Mouse (Mus musculus): ENCODE results near the gene Sh2d3c. TPM values are rescaled to one million over a fixed set of nuclear protein-coding genes. Genes with fewer than 3 reads are reported as not detected.

Sh2d3c gene
- polyA plus RNA-seq, 1 experiment from 2014 or later: 8.3 TPM

DNA sequence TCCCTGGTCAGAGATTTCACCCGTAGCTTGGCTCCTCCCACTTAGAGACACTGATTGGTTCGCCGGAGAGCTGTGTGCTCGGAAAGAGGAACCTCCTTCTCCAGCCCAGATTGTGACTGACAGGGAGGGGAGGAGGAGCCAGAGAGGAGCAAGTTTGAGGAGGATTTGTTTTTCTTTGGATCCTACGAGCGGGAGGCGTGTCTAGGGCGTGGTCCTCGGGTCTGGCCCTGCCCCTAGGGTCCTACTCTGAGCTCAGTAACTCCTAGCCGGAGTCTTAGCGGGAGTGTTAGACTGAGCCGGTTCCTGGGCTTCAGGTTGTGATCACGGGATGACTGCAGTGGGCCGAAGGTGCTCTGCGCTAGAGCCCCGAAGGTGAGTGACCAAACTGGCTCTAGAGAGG, 6.6 kb downstream of the Sh2d3c start:
- TF ChIP-seq EP300 (IDR thresholded peaks at IDR 0.05; ENCODE audit: low read depth) (no peak), CTCF (IDR thresholded peaks at IDR 0.05; ENCODE audit: low read depth) (no peak)
- H3K27me3 ChIP-seq (ENCODE audit: insufficient read depth, low read length): no peaks in the 10 kb centered on the region
- WGBS (ENCODE audit: insufficient replicate concordance): 7% methylated on average over 16 of the region's 16 CpGs

DNA sequence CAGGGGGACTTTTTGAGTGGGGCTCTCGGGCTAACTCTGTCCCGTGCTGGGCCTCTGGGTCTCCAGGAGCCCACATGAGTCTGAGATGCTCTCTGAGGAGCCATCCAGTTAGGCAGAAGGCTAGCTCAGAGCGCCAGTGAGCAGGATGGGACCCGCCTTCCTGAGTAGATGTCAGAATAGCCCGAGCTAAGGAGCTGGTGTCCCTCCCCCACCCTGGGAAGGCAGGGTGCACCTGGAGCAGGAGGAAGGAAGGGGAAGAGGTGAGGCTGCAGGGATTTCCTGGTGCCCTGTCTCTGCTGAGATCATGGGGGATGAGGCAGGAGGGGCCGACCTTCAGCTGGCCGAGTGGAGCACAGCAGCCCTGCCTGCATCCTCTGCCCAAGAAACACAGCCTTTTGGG, 7.6 kb downstream of the Sh2d3c start:
- no peak for TF ChIP-seq EP300 (IDR thresholded peaks at IDR 0.05; ENCODE audit: low read depth)
- no peak for TF ChIP-seq CTCF (IDR thresholded peaks at IDR 0.05; ENCODE audit: low read depth)
- Histone ChIP-seq H3K4me1 (ENCODE audit: insufficient read depth) (peaks cover 5% of the 10 kb centered on the region), H3K9me3 (ENCODE audit: low read length) (no peaks in the 10 kb centered on the region), H3K4me2 (ENCODE audit: low read depth, low read length) (peak overlapping the region; percentile 70; the same call in 1 of the 2 replicates), H3K9ac (replicated peaks) (peak overlapping the region; percentile 41; the same call in 1 of the 2 replicates), H3K36me3 (replicated peaks; ENCODE audit: insufficient read depth, low read length) (0 out of 2 replicates have a peak, but pooled peaks cover 5% of the 10 kb centered on the region), H3K4me3 (ENCODE audit: low read depth, low read length) (peak overlapping the region; percentile 30), H3K27ac (ENCODE audit: low read depth) (peak overlapping the region; percentile 40), H3K27me3 (ENCODE audit: insufficient read depth, low read length) (no peaks in the 10 kb centered on the region)
- DNase-seq (no peak), ATAC-seq (no peak)
- 47% methylated on average over 7 of the region's 7 CpGs for WGBS (ENCODE audit: insufficient replicate concordance)

More for the DNA sequence above, 6.6 kb downstream of the Sh2d3c start:
- Histone ChIP-seq H3K4me2 (ENCODE audit: low read depth, low read length) (peak overlapping the region; percentile 70), H3K4me1 (ENCODE audit: insufficient read depth) (peaks cover 5% of the 10 kb centered on the region), H3K9ac (replicated peaks) (peak overlapping the region; percentile 48), H3K4me3 (ENCODE audit: low read depth, low read length) (peak overlapping the region; percentile 30), H3K36me3 (replicated peaks; ENCODE audit: insufficient read depth, low read length) (0 out of 2 replicates have a peak, but pooled peaks cover 5% of the 10 kb centered on the region), H3K27ac (ENCODE audit: low read depth) (peak overlapping the region; percentile 40; the same call in 1 of the 2 replicates), H3K9me3 (ENCODE audit: low read length) (no peaks in the 10 kb centered on the region)
- peak; percentile 89 for DNase-seq
- ATAC-seq: peak; percentile 96

DNA sequence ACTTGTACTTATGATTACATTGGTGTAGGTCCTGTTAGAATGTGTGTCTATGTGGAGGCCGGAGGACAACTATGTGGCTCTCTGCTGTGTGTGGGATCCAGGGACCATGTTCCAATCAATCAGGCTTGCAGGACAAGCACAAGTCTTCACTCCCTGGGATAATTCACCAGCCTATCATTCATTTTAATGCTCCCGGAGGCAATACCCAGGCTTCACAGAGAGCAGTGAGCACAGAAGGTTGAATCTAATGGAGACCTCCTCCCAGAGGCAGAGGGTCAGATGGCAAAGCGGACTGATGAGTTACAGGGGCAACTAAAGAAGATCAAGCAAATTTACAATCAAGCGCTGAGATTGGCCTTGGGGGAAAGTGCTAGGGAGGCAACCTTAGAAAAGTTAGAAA, 8.7 kb downstream of the Sh2d3c start:
- no peak overlapping the region for H3K4me3 ChIP-seq (ENCODE audit: low read depth, low read length)
- no peak for ATAC-seq
- WGBS (ENCODE audit: insufficient replicate concordance): 78% methylated on average over 4 of the region's 4 CpGs
- peak overlapping the region; percentile 0; the same call in 1 of the 2 replicates for H3K4me2 ChIP-seq (ENCODE audit: low read depth, low read length)
- H3K27me3 ChIP-seq (ENCODE audit: insufficient read depth, low read length): no peaks in the 10 kb centered on the region
- peaks cover 5% of the 10 kb centered on the region for H3K4me1 ChIP-seq (ENCODE audit: insufficient read depth)
- DNase-seq: no peak
- no peak overlapping the region for H3K9ac ChIP-seq (replicated peaks)
- no peaks in the 10 kb centered on the region for H3K9me3 ChIP-seq (ENCODE audit: low read length)
- H3K27ac ChIP-seq (ENCODE audit: low read depth): 0 out of 2 replicates have a peak overlapping the region, but pooled peaks have one; percentile 31
- 0 out of 2 replicates have a peak, but pooled peaks cover 5% of the 10 kb centered on the region for H3K36me3 ChIP-seq (replicated peaks; ENCODE audit: insufficient read depth, low read length)
- TF ChIP-seq CTCF (IDR thresholded peaks at IDR 0.05; ENCODE audit: low read depth) (no peak), EP300 (IDR thresholded peaks at IDR 0.05; ENCODE audit: low read depth) (no peak)

DNA sequence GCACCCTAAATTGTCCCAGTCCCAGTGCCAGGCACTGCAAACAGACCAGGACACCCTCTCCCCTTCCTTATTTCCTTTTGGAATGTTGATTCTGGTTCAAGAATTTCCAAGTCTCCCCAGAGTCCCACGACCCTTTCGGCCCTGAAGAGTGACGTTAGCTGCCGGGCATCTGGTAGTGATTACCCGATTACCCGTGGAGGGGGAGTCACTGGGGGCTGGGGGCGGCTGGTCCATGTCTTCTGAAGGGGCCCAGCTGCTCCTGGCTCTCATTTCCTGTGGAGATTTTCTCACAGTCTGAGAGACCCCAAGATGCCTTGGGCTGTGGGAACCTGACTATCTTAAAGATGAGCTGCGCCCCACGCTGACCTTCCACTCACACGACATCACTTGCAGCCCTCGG, 10.0 kb downstream of the Sh2d3c start:
- peak overlapping the region; percentile 48; the same call in 1 of the 2 replicates for H3K27ac ChIP-seq (ENCODE audit: low read depth)
- WGBS (ENCODE audit: insufficient replicate concordance): 60% methylated on average over 11 of the region's 11 CpGs
- peaks cover 5% of the 10 kb centered on the region for H3K4me1 ChIP-seq (ENCODE audit: insufficient read depth)
- 0 out of 2 replicates have a peak, but pooled peaks cover 5% of the 10 kb centered on the region for H3K36me3 ChIP-seq (replicated peaks; ENCODE audit: insufficient read depth, low read length)
- no peaks in the 10 kb centered on the region for H3K9me3 ChIP-seq (ENCODE audit: low read length)
- DNase-seq: no peak
- H3K4me3 ChIP-seq (ENCODE audit: low read depth, low read length): no peak overlapping the region
- TF ChIP-seq EP300 (IDR thresholded peaks at IDR 0.05; ENCODE audit: low read depth) (no peak), CTCF (IDR thresholded peaks at IDR 0.05; ENCODE audit: low read depth) (no peak)
- H3K9ac ChIP-seq (replicated peaks): no peak overlapping the region
- ATAC-seq: no peak
- no peak overlapping the region for H3K4me2 ChIP-seq (ENCODE audit: low read depth, low read length)
- H3K27me3 ChIP-seq (ENCODE audit: insufficient read depth, low read length): no peaks in the 10 kb centered on the region

GRCm38 (mm10) chr2:32731911-32732310, 11.1 kb downstream of the Sh2d3c start:
- TF ChIP-seq EP300 (IDR thresholded peaks at IDR 0.05; ENCODE audit: low read depth): no peak
- no peak for TF ChIP-seq CTCF (IDR thresholded peaks at IDR 0.05; ENCODE audit: low read depth)
- ATAC-seq (no peak), DNase-seq (no peak)
- H3K4me3 ChIP-seq (ENCODE audit: low read depth, low read length): no peak overlapping the region
- H3K4me1 ChIP-seq (ENCODE audit: insufficient read depth): peaks cover 5% of the 10 kb centered on the region
- no peak overlapping the region for H3K4me2 ChIP-seq (ENCODE audit: low read depth, low read length)
- H3K27ac ChIP-seq (ENCODE audit: low read depth): 0 out of 2 replicates have a peak overlapping the region, but pooled peaks have one; percentile 48
- H3K27me3 ChIP-seq (ENCODE audit: insufficient read depth, low read length): no peaks in the 10 kb centered on the region
- no peak overlapping the region for H3K9ac ChIP-seq (replicated peaks)
- 73% methylated on average over 4 of the region's 4 CpGs for WGBS (ENCODE audit: insufficient replicate concordance)
- 0 out of 2 replicates have a peak, but pooled peaks cover 5% of the 10 kb centered on the region for H3K36me3 ChIP-seq (replicated peaks; ENCODE audit: insufficient read depth, low read length)
- H3K9me3 ChIP-seq (ENCODE audit: low read length): no peaks in the 10 kb centered on the region

DNA sequence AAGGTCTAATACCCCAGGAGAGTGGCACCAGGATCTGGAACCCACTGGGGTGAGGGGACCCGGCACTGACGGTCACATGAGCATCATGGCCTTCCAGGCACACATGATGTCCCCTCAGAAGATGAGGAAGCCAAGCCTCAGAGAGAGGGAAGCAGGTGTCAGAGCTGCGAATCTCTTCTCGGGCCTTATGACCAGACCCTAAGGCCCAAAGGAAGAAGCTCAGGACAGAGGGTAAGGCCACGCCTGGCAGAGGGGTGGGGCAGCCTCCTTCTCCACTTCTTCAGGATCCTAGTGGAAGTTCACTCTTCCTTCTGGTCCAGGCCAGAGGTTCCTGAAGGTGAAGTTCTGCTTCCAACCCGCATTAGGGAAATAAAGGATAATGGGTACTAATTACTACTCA, 11.8 kb downstream of the Sh2d3c start:
- ATAC-seq: no peak
- H3K9ac ChIP-seq (replicated peaks): no peak overlapping the region
- peaks cover 5% of the 10 kb centered on the region; the same call in 1 of the 2 replicates for H3K36me3 ChIP-seq (replicated peaks; ENCODE audit: insufficient read depth, low read length)
- no peak overlapping the region for H3K4me2 ChIP-seq (ENCODE audit: low read depth, low read length)
- H3K27ac ChIP-seq (ENCODE audit: low read depth): peak overlapping the region; percentile 12; the same call in 1 of the 2 replicates
- no peak for DNase-seq
- H3K27me3 ChIP-seq (ENCODE audit: insufficient read depth, low read length): no peaks in the 10 kb centered on the region
- H3K4me1 ChIP-seq (ENCODE audit: insufficient read depth): no peaks in the 10 kb centered on the region; the same call in none of the 2 replicates
- TF ChIP-seq CTCF (IDR thresholded peaks at IDR 0.05; ENCODE audit: low read depth): no peak
- TF ChIP-seq EP300 (IDR thresholded peaks at IDR 0.05; ENCODE audit: low read depth): no peak
- H3K4me3 ChIP-seq (ENCODE audit: low read depth, low read length): no peak overlapping the region
- 75% methylated on average over 6 of the region's 6 CpGs for WGBS (ENCODE audit: insufficient replicate concordance)
- H3K9me3 ChIP-seq (ENCODE audit: low read length): no peaks in the 10 kb centered on the region
